Mouse (Mus musculus) bone marrow macrophage, adult 2 months (primary cell): ENCODE measurements around the gene Ube4b.

Experiments used
- CTCF ChIP-seq: IDR thresholded peaks from 2 replicates; pipeline ENCODE4 v1.5.1; 2012; ENCODE audit warnings: low read depth, mild to moderate bottlenecking, low read length, moderate library complexity
- POLR2A ChIP-seq: IDR thresholded peaks from 2 replicates; pipeline ENCODE4 v1.6.1; 2012; ENCODE audit warnings: mild to moderate bottlenecking, low read depth, low read length, borderline replicate concordance

GRCm38 (mm10) chr4:149354671-149355070 is 71.9 kb downstream of the Ube4b start:
- TF ChIP-seq CTCF (no peak), POLR2A (no peak)
